ENCODE assay signal across 12 mouse cellular contexts in the genomic region with DNA sequence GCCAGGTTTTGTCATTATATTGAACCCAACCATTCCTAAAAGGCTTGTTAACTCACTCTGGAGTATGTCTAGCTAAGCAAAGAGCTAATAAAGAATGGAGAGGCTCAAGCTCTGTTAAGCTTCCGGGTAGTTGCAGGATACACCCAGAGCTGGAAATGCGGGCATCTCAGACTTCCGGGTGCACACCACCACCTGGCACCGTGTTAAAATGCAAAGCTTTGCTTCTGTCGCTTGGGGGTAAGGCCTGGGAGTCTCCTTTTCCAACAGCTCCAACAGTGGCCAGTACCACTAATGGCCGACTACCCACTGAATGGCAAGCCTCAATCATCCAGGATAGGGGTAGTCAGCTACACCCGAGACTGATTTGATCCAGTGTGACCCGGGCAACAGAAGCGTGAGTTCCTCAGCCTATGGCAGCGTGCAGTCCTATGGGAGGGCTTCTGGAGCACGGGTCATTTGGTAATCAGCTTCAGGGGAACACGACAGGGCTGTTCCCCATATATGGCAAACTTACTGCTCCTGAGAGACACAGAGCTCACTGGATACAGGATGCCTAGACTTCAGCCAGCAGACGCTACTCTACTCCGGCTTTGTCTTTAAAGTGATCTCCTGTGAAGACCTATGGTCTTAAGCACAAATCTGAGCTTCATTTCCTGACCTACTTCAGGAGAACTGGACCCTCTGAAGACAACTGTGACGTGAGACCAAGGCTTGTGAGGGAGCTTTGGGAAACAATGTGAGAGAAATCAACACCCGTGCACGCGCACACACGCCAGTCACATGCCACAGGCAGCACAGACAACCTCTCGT. TPM values are rescaled to one million over a fixed set of nuclear protein-coding genes. Genes with fewer than 3 reads are reported as not detected.
DNase-seq lines count a peak whose midpoint lies in the region; ATAC-seq and TF ChIP-seq lines count a peak whose summit lies in the region.
"Had no signal": no experiment of that assay in that cellular context is flagged by ENCODE, and none has a peak within 500 bp of the region (broad histone marks: within the 10 kb centered on the region; RNA-seq: fewer than 3 reads in every experiment).

No protein-coding gene starts in this region.

- no peak for DNase-seq in embryonic facial prominence, embryonic 10.5 days (ENCODE audit: low spot score)
- DNase-seq in kidney, postnatal 0 days (ENCODE audit: low spot score) = no peak
- DNase-seq in kidney, adult 2 months = no peak
- no peak for DNase-seq in CH12.LX (ENCODE audit: extremely low read depth)
- no peak for DNase-seq in limb, embryonic 10.5 days (ENCODE audit: low spot score)
- no peak for DNase-seq in urinary bladder, adult 2 months (ENCODE audit: low spot score)
- DNase-seq: embryo, embryonic 11 days; kidney, postnatal 10 days had no signal

- 79% methylated on average over 20 of the region's 20 CpGs for WGBS in embryonic facial prominence, embryonic 13.5 days
- 80% methylated on average over 20 of the region's 20 CpGs for WGBS in embryonic facial prominence, embryonic 10.5 days
- WGBS in kidney, postnatal 0 days = 70% methylated on average over 20 of the region's 20 CpGs
- 84% methylated on average over 20 of the region's 20 CpGs for WGBS in kidney, adult 2 months
- 84% methylated on average over 20 of the region's 20 CpGs for WGBS in limb, embryonic 10.5 days

- TF ChIP-seq CTCF in kidney, postnatal 0 days (IDR thresholded peaks at IDR 0.05; ENCODE audit: low read depth) = no peak
- TF ChIP-seq CTCF in kidney, adult 2 months (conservative IDR thresholded peaks at IDR 0.05; ENCODE audit: insufficient read depth, insufficient read length, low read depth, low read length) = no peak
- TF ChIP-seq CTCF in CH12.LX (conservative IDR thresholded peaks at IDR 0.05 in 1 of 2, IDR thresholded peaks at IDR 0.05 in 1 of 2; ENCODE audit: low read depth in 2 of 2, low read length in 2 of 2) = no peak

- H3K4me2 ChIP-seq in embryonic facial prominence, embryonic 13.5 days = no peak overlapping the region
- no peak overlapping the region for H3K4me2 ChIP-seq in kidney, postnatal 0 days (ENCODE audit: low read length)
- no peak overlapping the region for H3K4me2 ChIP-seq in CH12.LX (ENCODE audit: insufficient read depth, low read depth, poor library complexity, severe bottlenecking)

- H3K36me3 ChIP-seq in embryonic facial prominence, embryonic 13.5 days = peaks cover 28% of the 10 kb centered on the region
- H3K36me3 ChIP-seq in embryonic facial prominence, embryonic 10.5 days (replicated peaks) = peaks cover 27% of the 10 kb centered on the region
- H3K36me3 ChIP-seq in kidney, postnatal 0 days (ENCODE audit: insufficient read depth, low read length) = peaks cover 5% of the 10 kb centered on the region; the same call in 1 of the 2 replicates
- H3K36me3 ChIP-seq in kidney, adult 2 months (ENCODE audit: control insufficient read depth, insufficient read depth, low read length) = no peaks in the 10 kb centered on the region
- H3K36me3 ChIP-seq in CH12.LX (replicated peaks in 1 of 2; ENCODE audit: control insufficient read depth in 1 of 2, insufficient read depth in 1 of 2, low read length in 1 of 2) = peaks cover 22 to 48% of the 10 kb centered on the region in 2 experiments
- peaks cover 36% of the 10 kb centered on the region for H3K36me3 ChIP-seq in limb, embryonic 10.5 days

- peaks cover 13% of the 10 kb centered on the region; the same call in 1 of the 2 replicates for H3K4me1 ChIP-seq in embryonic facial prominence, embryonic 13.5 days
- peaks cover 13% of the 10 kb centered on the region for H3K4me1 ChIP-seq in embryonic facial prominence, embryonic 10.5 days
- peaks cover 16% of the 10 kb centered on the region for H3K4me1 ChIP-seq in kidney, postnatal 0 days (replicated peaks; ENCODE audit: insufficient read depth, low read length)
- H3K4me1 ChIP-seq in kidney, adult 2 months (ENCODE audit: control insufficient read depth, insufficient read depth, low read length) = peaks cover 7% of the 10 kb centered on the region; the same call in 1 of the 2 replicates
- peaks cover 13 to 57% of the 10 kb centered on the region in 2 experiments for H3K4me1 ChIP-seq in CH12.LX (ENCODE audit: control insufficient read depth in 1 of 2, insufficient read depth in 2 of 2)
- H3K4me1 ChIP-seq in limb, embryonic 10.5 days = peaks cover 26% of the 10 kb centered on the region

- H3K4me3 ChIP-seq in embryonic facial prominence, embryonic 13.5 days = no peak overlapping the region
- no peak overlapping the region for H3K4me3 ChIP-seq in embryonic facial prominence, embryonic 10.5 days
- no peak overlapping the region for H3K4me3 ChIP-seq in kidney, postnatal 0 days (replicated peaks; ENCODE audit: low read depth, low read length)
- no peak overlapping the region for H3K4me3 ChIP-seq in kidney, adult 2 months (ENCODE audit: insufficient read depth, low read depth, low read length)
- H3K4me3 ChIP-seq in CH12.LX (replicated peaks in 1 of 3; ENCODE audit: low read depth in 2 of 3, low read length in 2 of 3, poor library complexity in 1 of 3) = no peak overlapping the region
- no peak overlapping the region for H3K4me3 ChIP-seq in limb, embryonic 10.5 days

- 0 out of 2 replicates have a peak overlapping the region, but pooled peaks have one; percentile 56 for H3K27ac ChIP-seq in embryonic facial prominence, embryonic 13.5 days
- no peak overlapping the region; the same call in 1 of the 2 replicates for H3K27ac ChIP-seq in embryonic facial prominence, embryonic 10.5 days (replicated peaks)
- peak overlapping the region; percentile 84 for H3K27ac ChIP-seq in kidney, postnatal 0 days
- no peak overlapping the region for H3K27ac ChIP-seq in kidney, adult 2 months (ENCODE audit: insufficient read depth, low read depth, low read length)
- H3K27ac ChIP-seq in CH12.LX (ENCODE audit: insufficient read depth, low read depth) = peak overlapping the region; percentile 95; the same call in 1 of the 2 replicates
- H3K27ac ChIP-seq in limb, embryonic 10.5 days = peak overlapping the region; percentile 66; the same call in 1 of the 2 replicates

- TF ChIP-seq EP300 in CH12.LX (IDR thresholded peaks at IDR 0.05; ENCODE audit: low read length) = no peak

- in situ Hi-C loops in CH12.LX (cut with MboI; ENCODE audit: low pct_ligation_motif_present, low pct_unique_long_range_greater_than_20kb, low sequenced_read_pairs) = loop anchor here (5.0 to 10.0 kb wide), 2 partner anchors 200 to 413 kb away; a partner anchor contains a TSS

- H3K9me3 ChIP-seq in embryonic facial prominence, embryonic 13.5 days = no peaks in the 10 kb centered on the region
- no peaks in the 10 kb centered on the region for H3K9me3 ChIP-seq in embryonic facial prominence, embryonic 10.5 days
- no peaks in the 10 kb centered on the region for H3K9me3 ChIP-seq in kidney, postnatal 0 days (replicated peaks; ENCODE audit: low read length)
- H3K9me3 ChIP-seq in CH12.LX (replicated peaks; ENCODE audit: low read length) = no peaks in the 10 kb centered on the region
- no peaks in the 10 kb centered on the region for H3K9me3 ChIP-seq in limb, embryonic 10.5 days (replicated peaks)

- no peaks in the 10 kb centered on the region for H3K27me3 ChIP-seq in embryonic facial prominence, embryonic 13.5 days
- H3K27me3 ChIP-seq in embryonic facial prominence, embryonic 10.5 days (replicated peaks; ENCODE audit: low read depth, poor library complexity, severe bottlenecking) = no peaks in the 10 kb centered on the region; the same call in 1 of the 2 replicates
- H3K27me3 ChIP-seq in kidney, postnatal 0 days (ENCODE audit: insufficient read depth, low read length) = no peaks in the 10 kb centered on the region
- no peaks in the 10 kb centered on the region for H3K27me3 ChIP-seq in kidney, adult 2 months (replicated peaks; ENCODE audit: control insufficient read depth, insufficient read depth, low read length)
- no peaks in the 10 kb centered on the region for H3K27me3 ChIP-seq in CH12.LX (replicated peaks)
- no peaks in the 10 kb centered on the region for H3K27me3 ChIP-seq in limb, embryonic 10.5 days (ENCODE audit: low read depth, poor library complexity, severe bottlenecking)

- dilution Hi-C loops in CH12.LX (cut with MboI; ENCODE audit: extremely low pct_ligation_motif_present, extremely low pct_unique_long_range_greater_than_20kb, low sequenced_read_pairs) = no loop called here

- no peak for TF ChIP-seq RAD21 in CH12.LX (IDR thresholded peaks at IDR 0.05; ENCODE audit: low read depth, low read length)

- no peak for ATAC-seq in embryonic facial prominence, embryonic 13.5 days (ENCODE audit: insufficient number of reproducible peaks, insufficient read depth, low FRiP score, low TSS enrichment, low read depth)
- no peak for ATAC-seq in kidney, postnatal 0 days (replicated peaks; ENCODE audit: low FRiP score, low read depth)
- ATAC-seq in activated CD4-positive, CD25-positive, alpha-beta regulatory T cell, adult 4 months = no peak

- H3K9ac ChIP-seq in embryonic facial prominence, embryonic 13.5 days = no peak overlapping the region; the same call in 1 of the 2 replicates
- H3K9ac ChIP-seq in kidney, postnatal 0 days (ENCODE audit: low read depth, low read length) = no peak overlapping the region
- no peak overlapping the region for H3K9ac ChIP-seq in CH12.LX (ENCODE audit: insufficient read depth, low read depth)

- H3K79me2 ChIP-seq in CH12.LX (replicated peaks; ENCODE audit: control insufficient read depth, extremely low read depth, insufficient read depth, poor library complexity, severe bottlenecking) = no peaks in the 10 kb centered on the region

- no peak for TF ChIP-seq POLR2A in kidney, adult 2 months (IDR thresholded peaks at IDR 0.05; ENCODE audit: low read depth, low read length)
- TF ChIP-seq POLR2A in CH12.LX (IDR thresholded peaks at IDR 0.05; ENCODE audit: low read depth, low read length) = no peak

RNA-seq across cellular contexts. Expression of a gene that starts 19.5 kb away (rescaled TPM):
- 340 and 359 TPM in 2 replicates for polyA plus RNA-seq in embryonic facial prominence, embryonic 13.5 days (2015; fragmentation: Nextera tagmentation; extraction: Ambion mirVana)
- polyA plus RNA-seq in embryonic facial prominence, embryonic 10.5 days (2016; fragmentation: Nextera tagmentation; extraction: Ambion mirVana) = 229 and 238 TPM in 2 replicates
- polyA plus RNA-seq in kidney, postnatal 0 days (2015; fragmentation: Nextera tagmentation; extraction: Ambion mirVana) = 544 and 545 TPM in 2 replicates
- polyA plus RNA-seq in kidney, adult 2 months (2012; rRNA removed) = 773 and 775 TPM in 2 replicates
- total RNA-seq in CH12.LX (2012; rRNA removed) (161 and 196 TPM in 2 replicates), CH12.LX (2014; rRNA removed) (192 and 279 TPM in 2 replicates)
- polyA plus RNA-seq in CH12.LX (2012; ENCODE audit: insufficient read length, low read depth) = 213 and 287 TPM in 2 replicates
- polyA plus RNA-seq in limb, embryonic 10.5 days (2016; fragmentation: Nextera tagmentation; extraction: Ambion mirVana) = 234 and 239 TPM in 2 replicates
- 100 to 1,000 TPM; 424 to 425 TPM for polyA plus RNA-seq in activated CD4-positive, CD25-positive, alpha-beta regulatory T cell, adult 4 months (2017; shearing (Covaris generic))
- polyA plus RNA-seq in urinary bladder, adult 2 months (2012; rRNA removed) = 228 and 295 TPM in 2 replicates

RNA-seq across cellular contexts. Expression of a gene that starts 19.6 kb away (rescaled TPM):
- 50.5 TPM in 2 replicates for polyA plus RNA-seq in embryonic facial prominence, embryonic 13.5 days (2015; fragmentation: Nextera tagmentation; extraction: Ambion mirVana)
- polyA plus RNA-seq in embryonic facial prominence, embryonic 10.5 days (2016; fragmentation: Nextera tagmentation; extraction: Ambion mirVana) = 37.3 and 39.9 TPM in 2 replicates
- 80.9 and 84.4 TPM in 2 replicates for polyA plus RNA-seq in kidney, postnatal 0 days (2015; fragmentation: Nextera tagmentation; extraction: Ambion mirVana)
- polyA plus RNA-seq in kidney, adult 2 months (2012; rRNA removed) = 74.5 and 75.8 TPM in 2 replicates
- total RNA-seq in CH12.LX (2012; rRNA removed) (13.4 and 19.8 TPM in 2 replicates), CH12.LX (2014; rRNA removed) (13.4 and 15.9 TPM in 2 replicates)
- 22.0 and 23.0 TPM in 2 replicates for polyA plus RNA-seq in CH12.LX (2012; ENCODE audit: insufficient read length, low read depth)
- polyA plus RNA-seq in limb, embryonic 10.5 days (2016; fragmentation: Nextera tagmentation; extraction: Ambion mirVana) = 32.2 and 37.7 TPM in 2 replicates
- polyA plus RNA-seq in activated CD4-positive, CD25-positive, alpha-beta regulatory T cell, adult 4 months (2017; shearing (Covaris generic)) = 10 to 100 TPM; 16.3 to 16.9 TPM
- polyA plus RNA-seq in urinary bladder, adult 2 months (2012; rRNA removed) = 38.1 and 62.8 TPM in 2 replicates

RNA-seq across cellular contexts. Expression of a gene that starts 50.3 kb away (rescaled TPM):
- not detected in 2 replicates for polyA plus RNA-seq in embryonic facial prominence, embryonic 13.5 days (2015; fragmentation: Nextera tagmentation; extraction: Ambion mirVana)
- polyA plus RNA-seq in embryonic facial prominence, embryonic 10.5 days (2016; fragmentation: Nextera tagmentation; extraction: Ambion mirVana) = not detected in 2 replicates
- polyA plus RNA-seq in kidney, postnatal 0 days (2015; fragmentation: Nextera tagmentation; extraction: Ambion mirVana) = 0.03 TPM in 1 of 2 replicates, not detected in the other
- not detected in 2 replicates for polyA plus RNA-seq in kidney, adult 2 months (2012; rRNA removed)
- not detected in 2 replicates for total RNA-seq in CH12.LX (2012; rRNA removed)
- not detected in 2 replicates for total RNA-seq in CH12.LX (2014; rRNA removed)
- 0.07 TPM in 2 replicates for polyA plus RNA-seq in CH12.LX (2012; ENCODE audit: insufficient read length, low read depth)
- polyA plus RNA-seq in limb, embryonic 10.5 days (2016; fragmentation: Nextera tagmentation; extraction: Ambion mirVana) = not detected in 2 replicates
- under 1 TPM in 1 of 2 experiments, not detected in 1; 0.08 TPM for polyA plus RNA-seq in activated CD4-positive, CD25-positive, alpha-beta regulatory T cell, adult 4 months (2017; shearing (Covaris generic))
- not detected in 2 replicates for polyA plus RNA-seq in urinary bladder, adult 2 months (2012; rRNA removed)
- total RNA-seq: left cerebral cortex, postnatal 25 days; midbrain, postnatal 0 days had no signal
- polyA plus RNA-seq: midbrain, postnatal 0 days had no signal

Comparison
In these comparisons a context has a peak if more than half of its experiments do, and no peak if none do; other contexts are left out.
1. H3K27ac ChIP-seq: peak in embryonic facial prominence, embryonic 13.5 days (single experiment), kidney, postnatal 0 days (single experiment), CH12.LX (single experiment) and limb, embryonic 10.5 days (single experiment); none in embryonic facial prominence, embryonic 10.5 days (single experiment) and kidney, adult 2 months (single experiment).